Mouse (Mus musculus) lung, adult 10 weeks (tissue): ENCODE results near the gene Gpr37. TPM values are rescaled to one million over a fixed set of nuclear protein-coding genes. Genes with fewer than 3 reads are reported as not detected.

ENCODE experiments used
- polyA plus RNA-seq: library from polyadenylated mRNA; stranded (reverse); fragments of 350-450 nt; fragmentation: Illumina TruSeq; extraction: RNeasy Lipid Tissue Mini Kit (QIAGEN cat#74804); gene quantifications from one replicate; pipeline ENCODE4 v1.2.3, GENCODE M21; 2014; ENCODE audit warnings: low read depth, low replicate concordance; ENCODE audit not compliant: insufficient read depth

Gene Gpr37
- 0.07 TPM for polyA plus RNA-seq

GRCm38 (mm10) chr6:25690629-25691028, at the start of gene Gpr37:
Gpr37 (minus strand) TSS chr6:25690729.

Other genes starting within 250 kb of the Gpr37 start
- gene Pot1a, start 118.5 kb upstream of the Gpr37 start, polyA plus RNA-seq = 7.5 TPM